Mouse (Mus musculus) spleen, postnatal 36 days (tissue): ENCODE measurements around the gene Ttc39a.

Experiments
- DNase-seq, 2 experiments: peaks; one replicate each; pipeline ENCODE4 v3.0.0; 2022; ENCODE audit warnings: low spot score in 2 of 2, mixed read lengths in 1 of 2

Ttc39a gene

GRCm38 (mm10) chr4:109456821-109457220 lies 50.4 kb downstream of the Ttc39a start:
- DNase-seq: no peak

GRCm38 (mm10) chr4:109460421-109461179 lies 54.2 kb downstream of the Ttc39a start:
- DNase-seq: no peak

DNA sequence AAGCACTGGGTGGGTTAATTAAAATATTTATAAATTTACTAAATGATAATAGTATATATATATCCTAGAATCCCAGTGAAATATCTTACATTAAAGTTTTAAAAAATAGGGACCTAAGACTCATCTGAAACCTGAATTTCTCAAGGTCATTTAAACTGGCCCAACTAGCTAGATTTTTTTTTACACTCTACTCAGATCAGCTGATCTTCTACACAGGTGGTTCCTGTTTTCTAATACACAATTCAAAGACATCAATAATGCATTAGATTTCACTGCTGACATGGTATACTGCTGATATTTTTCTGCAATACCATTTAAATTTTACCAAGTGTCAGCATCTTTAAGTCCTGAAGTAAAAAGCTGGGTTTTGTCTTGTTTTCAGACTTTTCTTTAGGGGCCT lies 57.5 kb downstream of the Ttc39a start:
- DNase-seq: no peak

GRCm38 (mm10) chr4:109467687-109468086 lies 61.3 kb downstream of the Ttc39a start:
- DNase-seq: no peak

DNA sequence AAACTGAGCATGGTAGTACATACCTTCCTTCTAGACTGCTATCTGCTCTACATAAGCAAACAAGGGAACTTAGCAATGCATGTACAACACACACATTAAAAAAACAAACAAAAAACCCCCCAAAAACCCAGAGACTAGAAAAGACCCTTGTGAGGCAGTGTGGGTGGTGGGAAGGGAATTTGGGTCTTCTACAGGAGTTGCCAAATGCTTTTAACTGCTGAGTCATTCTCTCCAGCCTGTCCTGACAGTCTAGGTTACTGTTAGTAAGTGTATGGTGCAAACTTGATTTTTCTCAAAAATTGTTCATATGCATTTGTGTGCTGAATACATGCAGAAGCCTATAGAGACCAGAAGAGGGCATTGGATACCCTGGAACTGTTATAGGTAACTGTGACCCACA lies 65.2 kb downstream of the Ttc39a start:
- no peak for DNase-seq

DNA sequence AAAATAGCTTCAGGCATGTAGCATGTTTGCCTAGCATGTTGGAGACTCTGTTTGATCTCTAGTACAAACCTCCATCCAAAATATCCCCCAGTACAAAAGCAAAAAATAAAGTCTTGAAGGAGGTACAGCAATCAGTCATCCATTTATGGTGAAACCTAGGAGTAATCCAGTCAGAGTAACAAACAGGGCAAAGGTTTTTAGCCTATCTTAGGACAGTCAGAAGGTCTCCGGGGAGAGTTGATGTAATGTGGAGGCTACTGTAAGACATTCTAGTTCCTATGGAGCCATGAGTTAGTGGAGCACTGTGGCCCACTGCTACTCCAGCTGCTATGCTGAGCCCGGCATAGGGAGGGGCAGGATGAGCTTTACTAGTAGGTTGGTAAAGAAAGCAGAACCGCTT lies 66.1 kb downstream of the Ttc39a start:
- no peak for DNase-seq

DNA sequence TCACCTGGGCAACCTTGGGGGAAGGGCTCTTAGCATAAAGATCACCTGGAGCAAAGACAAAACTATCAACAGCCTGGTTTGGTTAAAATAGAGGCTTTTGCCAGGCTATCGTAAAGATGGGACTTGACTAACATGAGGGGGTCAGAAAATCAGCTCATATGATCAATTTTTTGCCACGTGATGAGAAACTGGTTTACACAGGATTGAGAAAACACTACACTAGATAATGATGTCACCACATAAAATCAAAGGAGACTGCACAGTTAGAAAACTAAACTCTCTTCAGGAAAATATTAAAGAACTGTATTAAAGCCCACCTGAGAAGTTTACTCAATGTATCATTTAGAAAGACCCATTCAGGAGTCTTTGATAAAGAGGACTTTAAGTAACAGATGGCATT lies 68.7 kb downstream of the Ttc39a start:
- DNase-seq: no peak

DNA sequence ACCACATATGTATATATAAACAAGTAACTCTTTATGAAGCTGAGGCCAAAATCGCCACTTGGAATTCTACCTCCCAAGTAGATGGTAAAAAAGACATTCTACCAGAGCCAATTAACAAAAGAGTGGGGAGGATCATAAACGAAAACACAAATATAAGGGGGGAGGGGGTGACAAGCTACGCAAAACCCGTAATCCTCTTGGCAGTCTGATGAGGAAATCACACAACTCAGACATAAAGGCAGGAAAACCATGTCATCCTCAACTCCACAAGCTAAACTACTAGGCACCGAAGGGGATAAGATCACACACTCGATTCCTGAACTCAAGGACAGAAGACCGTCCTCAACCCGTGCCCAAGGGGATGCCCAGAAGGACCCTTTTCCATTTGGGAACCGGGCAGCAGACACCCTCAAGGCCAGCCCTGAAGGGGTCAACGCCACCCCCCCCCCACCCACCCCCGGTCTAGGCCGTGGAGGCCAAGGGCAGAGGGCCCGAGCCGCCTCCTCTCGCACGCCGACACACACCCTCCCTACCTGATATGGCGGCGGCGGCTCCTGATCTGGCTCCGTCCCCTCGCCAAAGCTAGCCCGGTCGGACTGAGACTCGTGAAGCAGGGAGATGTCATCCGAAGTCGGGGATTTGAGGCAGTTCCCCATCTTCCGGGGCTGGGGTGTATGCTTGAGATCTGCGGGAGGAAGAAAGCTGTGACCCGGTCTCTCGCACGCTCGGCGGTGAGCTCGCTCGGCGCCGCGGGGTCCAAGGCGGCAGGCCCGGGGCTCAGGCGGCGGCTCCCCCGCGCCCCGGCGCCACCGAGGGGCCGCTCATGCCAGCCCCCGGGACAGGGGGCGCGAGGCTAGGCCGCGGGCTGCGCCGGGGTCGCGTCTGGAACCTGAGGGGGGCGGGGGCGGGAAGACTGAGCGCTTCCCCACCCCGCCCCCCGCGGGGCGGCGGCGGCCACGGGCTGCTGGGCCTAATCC lies 69.4 kb downstream of the Ttc39a start:
- DNase-seq: peak; percentile 26 to 45

GRCm38 (mm10) chr4:109476554-109477014 lies 70.2 kb downstream of the Ttc39a start:
- peak; percentile 83 to 84 for DNase-seq

DNA sequence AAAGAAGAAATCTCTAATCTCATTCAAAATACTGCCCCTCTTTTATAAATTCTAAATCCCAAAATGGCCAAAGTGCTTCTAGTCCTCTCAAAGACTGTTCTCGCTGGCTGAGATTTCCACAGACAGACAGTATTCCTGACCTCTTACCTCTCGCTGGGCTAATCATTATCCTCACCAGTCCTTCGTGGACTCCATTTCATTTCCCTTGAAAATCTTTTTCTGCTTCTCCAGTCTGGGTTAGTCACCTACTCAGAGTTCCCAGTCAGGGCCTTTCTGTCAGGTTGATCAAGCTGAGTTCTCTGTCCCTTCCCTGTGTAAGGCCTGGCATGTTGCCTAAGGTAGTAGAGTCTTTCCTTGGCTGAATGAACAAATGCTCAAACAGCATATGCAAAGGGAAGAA lies 71.0 kb downstream of the Ttc39a start:
- no peak for DNase-seq

DNA sequence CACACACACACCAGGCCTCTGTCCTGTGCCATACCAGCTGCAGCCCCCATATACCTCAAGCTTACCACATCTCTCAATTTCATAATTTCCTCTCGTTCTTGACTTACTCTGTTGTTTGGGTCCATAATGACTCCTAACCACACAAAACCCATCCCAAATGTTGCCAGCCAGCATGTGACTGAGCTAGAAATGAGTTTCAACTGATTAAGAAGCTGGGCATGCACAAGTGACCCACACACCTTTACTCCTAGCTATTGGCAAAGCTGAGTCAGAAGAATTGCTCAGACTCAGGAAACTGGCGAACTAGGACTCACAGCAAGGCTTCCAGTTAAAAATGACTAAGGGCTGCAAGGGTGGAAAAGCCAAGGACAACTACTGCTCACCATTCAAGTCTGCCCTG lies 75.0 kb downstream of the Ttc39a start:
- DNase-seq: no peak

DNA sequence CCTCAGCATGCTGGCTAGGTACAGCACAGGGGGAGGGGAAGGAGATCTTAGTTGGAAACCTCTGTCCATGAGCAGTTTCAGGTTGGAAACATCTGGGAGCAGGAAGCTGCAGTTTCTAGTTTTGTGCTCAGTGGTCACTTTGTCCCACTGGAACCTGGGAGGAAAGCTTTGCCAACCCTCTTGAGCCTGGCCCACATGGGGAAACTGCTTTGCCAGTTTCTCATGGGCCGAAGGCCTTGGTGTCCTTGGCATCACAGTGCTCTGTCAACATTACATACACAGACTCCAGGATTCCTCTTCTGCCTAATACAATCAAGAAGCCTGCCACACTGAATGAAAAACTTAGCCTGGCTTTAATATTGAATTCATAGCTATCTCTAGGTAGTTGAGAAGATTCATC lies 76.3 kb downstream of the Ttc39a start:
- no peak for DNase-seq

DNA sequence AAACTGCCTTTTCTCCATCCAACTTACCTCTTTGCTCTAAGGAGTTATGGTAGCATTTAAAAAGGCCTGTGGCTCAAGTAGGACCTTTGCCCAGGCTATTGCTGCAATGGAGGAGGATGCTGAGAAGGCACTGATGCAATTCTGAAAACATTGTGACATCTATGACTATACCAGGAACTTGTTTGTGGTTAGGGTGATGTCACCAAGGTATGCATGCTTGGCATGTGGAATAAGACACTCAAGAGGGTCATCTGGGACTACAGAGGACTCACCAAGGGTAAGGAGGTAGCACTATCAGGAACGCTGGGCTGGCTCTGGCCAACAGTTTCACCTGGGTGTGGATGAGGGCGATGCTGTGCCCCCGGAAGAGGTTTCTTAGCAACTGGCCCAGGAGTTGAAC lies 78.2 kb downstream of the Ttc39a start, which contains the start of gene Rnf11:
TSS of gene Rnf11 (minus strand) at position 108 of the 400 bp plus-strand sequence.
- no peak for DNase-seq

GRCm38 (mm10) chr4:109488812-109489211 lies 82.4 kb downstream of the Ttc39a start:
- DNase-seq: no peak

- no peak for DNase-seq
Measured at GRCm38 (mm10) chr4:109493581-109493980, 87.2 kb downstream of the Ttc39a start.
